Mouse (Mus musculus) embryonic fibroblast, embryonic 13.5 days (primary cell): ENCODE measurements around the gene Prpf40a.

Source experiments
- CTCF ChIP-seq: IDR thresholded peaks from 2 replicates; pipeline ENCODE4 v1.5.1; 2011; ENCODE audit warnings: mild to moderate bottlenecking, control low read depth, low read length, moderate library complexity, borderline replicate concordance; ENCODE audit not compliant: insufficient read depth
- POLR2A ChIP-seq: IDR thresholded peaks from 2 replicates; pipeline ENCODE4 v1.6.1; 2011; ENCODE audit warnings: low read depth, mild to moderate bottlenecking, control low read depth, low read length, moderate library complexity

DNA sequence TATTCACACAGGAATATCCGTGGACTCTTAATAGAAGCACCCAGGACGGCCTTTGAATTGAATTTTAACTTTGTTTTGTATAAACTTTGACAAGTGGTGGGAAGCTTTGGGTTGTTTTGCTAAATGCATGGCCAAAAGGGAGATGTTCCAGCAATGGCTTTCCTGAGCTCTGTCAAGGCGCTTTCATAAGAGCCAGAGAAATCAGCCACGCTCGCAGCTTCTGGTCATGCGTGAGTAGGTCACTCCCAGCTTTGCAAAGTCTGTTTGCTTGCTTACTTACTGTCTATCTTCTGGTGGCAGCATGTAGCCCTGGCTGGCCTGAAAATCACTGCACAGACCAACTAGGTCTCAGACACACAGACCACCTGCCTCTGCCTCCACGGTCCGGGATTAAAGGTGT, 84.6 kb downstream of the Prpf40a start:
- no peak for TF ChIP-seq CTCF
- no peak for TF ChIP-seq POLR2A
